ENCODE assay signal across 19 mouse cellular contexts in the genomic region with DNA sequence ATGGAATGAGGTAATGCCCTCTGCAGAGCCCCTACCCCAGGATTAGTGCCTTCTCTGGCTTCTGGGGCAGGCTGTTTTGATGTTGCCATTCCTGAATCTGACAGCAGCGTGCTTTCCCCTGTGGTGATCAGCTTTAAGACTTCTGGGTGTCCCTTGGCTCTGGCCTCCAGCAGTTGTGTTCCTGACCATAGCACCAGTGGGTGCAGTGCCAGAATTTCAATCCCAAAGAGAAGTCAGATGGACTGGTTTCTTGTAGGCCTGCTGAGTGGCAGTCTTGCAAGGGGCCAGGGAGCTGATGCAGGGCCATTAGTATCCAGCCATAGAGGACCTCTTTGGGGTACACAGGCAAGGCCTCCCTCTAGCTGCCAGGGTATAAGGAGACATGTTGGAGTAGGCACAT. TPM values are rescaled to one million over a fixed set of nuclear protein-coding genes. Genes with fewer than 3 reads are reported as not detected.
A peak's percentile ranks its signal among the peaks of the same experiment; 100 is the strongest.
DNase-seq lines count a peak whose midpoint lies in the region; ATAC-seq and TF ChIP-seq lines count a peak whose summit lies in the region.
"Had no signal": no experiment of that assay in that cellular context is flagged by ENCODE, and none has a peak within 500 bp of the region (broad histone marks: within the 10 kb centered on the region; RNA-seq: fewer than 3 reads in every experiment).

No protein-coding gene starts in this region.

- TF ChIP-seq EP300 in heart, postnatal 0 days (IDR thresholded peaks at IDR 0.05; ENCODE audit: low read depth), result no peak

- H3K27ac ChIP-seq in gastrocnemius, adult 2 months, result peak overlapping the region; percentile 86
- no peak overlapping the region for H3K27ac ChIP-seq in heart, postnatal 0 days (ENCODE audit: low read depth)
- 0 out of 2 replicates have a peak overlapping the region, but pooled peaks have one; percentile 1 for H3K27ac ChIP-seq in midbrain, embryonic 10.5 days (replicated peaks)
- no peak overlapping the region for H3K27ac ChIP-seq in midbrain, embryonic 16.5 days (ENCODE audit: low read length)
- H3K27ac ChIP-seq: hindbrain, embryonic 15.5 days; liver, embryonic 14.5 days; midbrain, embryonic 15.5 days had no signal

- H3K4me2 ChIP-seq in heart, postnatal 0 days (ENCODE audit: low read depth, low read length), result no peak overlapping the region
- H3K4me2 ChIP-seq in midbrain, embryonic 16.5 days (ENCODE audit: low read length), result no peak overlapping the region
- H3K4me2 ChIP-seq: hindbrain, embryonic 15.5 days; midbrain, embryonic 15.5 days had no signal

- H3K27me3 ChIP-seq in heart, postnatal 0 days (ENCODE audit: control insufficient read depth, insufficient read depth, low read length), result no peaks in the 10 kb centered on the region
- H3K27me3 ChIP-seq in midbrain, embryonic 10.5 days (ENCODE audit: low read depth, poor library complexity, severe bottlenecking), result peaks cover 19% of the 10 kb centered on the region
- no peaks in the 10 kb centered on the region for H3K27me3 ChIP-seq in midbrain, embryonic 16.5 days (ENCODE audit: control insufficient read depth, insufficient read depth, low read depth, low read length)
- H3K27me3 ChIP-seq: hindbrain, embryonic 15.5 days; midbrain, embryonic 15.5 days had no signal

- no peak for TF ChIP-seq CTCF in gastrocnemius, adult 2 months (IDR thresholded peaks at IDR 0.05)
- TF ChIP-seq CTCF in heart, postnatal 0 days (IDR thresholded peaks at IDR 0.05; ENCODE audit: low read depth), result no peak

- no peak for ATAC-seq in heart, postnatal 0 days (ENCODE audit: insufficient read depth, low read depth)
- ATAC-seq in midbrain, embryonic 16.5 days, result no peak
- ATAC-seq: forebrain, embryonic 16.5 days; midbrain, embryonic 15.5 days had no signal

- no peak overlapping the region for H3K4me3 ChIP-seq in gastrocnemius, adult 2 months
- no peak overlapping the region for H3K4me3 ChIP-seq in heart, postnatal 0 days (ENCODE audit: low read depth, low read length)
- no peak overlapping the region for H3K4me3 ChIP-seq in midbrain, embryonic 10.5 days
- no peak overlapping the region for H3K4me3 ChIP-seq in midbrain, embryonic 16.5 days (ENCODE audit: low read depth, low read length)
- H3K4me3 ChIP-seq: hindbrain, embryonic 15.5 days; midbrain, embryonic 15.5 days had no signal

- intact Hi-C loops in gastrocnemius, adult 2 months (cut with DNase I), result no loop called here

- H3K9ac ChIP-seq in heart, postnatal 0 days (replicated peaks; ENCODE audit: low read depth, low read length), result no peak overlapping the region
- H3K9ac ChIP-seq in midbrain, embryonic 16.5 days (ENCODE audit: low read depth, low read length), result no peak overlapping the region
- H3K9ac ChIP-seq: hindbrain, embryonic 15.5 days; liver, embryonic 14.5 days; midbrain, embryonic 15.5 days had no signal

- no peaks in the 10 kb centered on the region for H3K9me3 ChIP-seq in heart, postnatal 0 days (replicated peaks; ENCODE audit: control insufficient read depth, low read length)
- H3K9me3 ChIP-seq in midbrain, embryonic 10.5 days (replicated peaks), result no peaks in the 10 kb centered on the region
- H3K9me3 ChIP-seq in midbrain, embryonic 16.5 days (replicated peaks; ENCODE audit: control insufficient read depth, low read length, poor library complexity, severe bottlenecking), result no peaks in the 10 kb centered on the region
- H3K9me3 ChIP-seq: hindbrain, embryonic 15.5 days; midbrain, embryonic 15.5 days had no signal

- 48% methylated on average over 1 of the region's 1 CpGs for WGBS in heart, postnatal 0 days
- WGBS in midbrain, embryonic 10.5 days, result 73% methylated on average over 1 of the region's 1 CpGs
- WGBS in midbrain, embryonic 16.5 days, result 50% methylated on average over 1 of the region's 1 CpGs

- H3K36me3 ChIP-seq in heart, postnatal 0 days (replicated peaks; ENCODE audit: control insufficient read depth, insufficient read depth, low read length), result no peaks in the 10 kb centered on the region
- H3K36me3 ChIP-seq in midbrain, embryonic 10.5 days, result no peaks in the 10 kb centered on the region
- H3K36me3 ChIP-seq in midbrain, embryonic 16.5 days (ENCODE audit: control insufficient read depth, insufficient read depth, low read length), result no peaks in the 10 kb centered on the region
- H3K36me3 ChIP-seq: hindbrain, embryonic 15.5 days; midbrain, embryonic 15.5 days had no signal

- H3K4me1 ChIP-seq in heart, postnatal 0 days (ENCODE audit: control insufficient read depth, insufficient read depth), result peaks cover 70% of the 10 kb centered on the region
- peaks cover 71% of the 10 kb centered on the region for H3K4me1 ChIP-seq in midbrain, embryonic 10.5 days
- H3K4me1 ChIP-seq in midbrain, embryonic 16.5 days (ENCODE audit: control insufficient read depth, insufficient read depth, low read length), result peaks cover 11% of the 10 kb centered on the region; the same call in 1 of the 2 replicates

- DNase-seq in gastrocnemius, adult 2 months, result peak; percentile 27
- DNase-seq in gastrocnemius, adult 18-20 months (ENCODE audit: low spot score), result no peak
- peak; percentile 5 for DNase-seq in heart, postnatal 0 days (ENCODE audit: low spot score)
- DNase-seq in heart, adult 18-20 months, result no peak
- no peak for DNase-seq in midbrain, embryonic 10.5 days (ENCODE audit: low spot score)
- no peak for DNase-seq in cerebellum, adult 11 months
- no peak for DNase-seq in adrenal gland, adult 8-10 months
- DNase-seq: cerebellum, adult 11-12 months; cerebellum, postnatal 36 days; kidney, adult 18-20 months; layer of hippocampus, adult 9-11 months; retina, postnatal 1 day; right cerebral cortex, postnatal 4 days; thymus, postnatal 4 days had no signal

RNA-seq across cellular contexts. Expression of a gene that starts 10.8 kb away (rescaled TPM):
- 100 to 1,000 TPM; 118 to 120 TPM for total RNA-seq in gastrocnemius, adult 2 months (2021)
- total RNA-seq in gastrocnemius, adult 18-20 months (2021), result 100 to 1,000 TPM; 129 to 134 TPM
- 56.9 and 81.7 TPM in 2 replicates for total RNA-seq in heart, postnatal 0 days (2014; rRNA removed; ENCODE audit: low replicate concordance)
- polyA plus RNA-seq in heart, postnatal 0 days (2015; fragmentation: Nextera tagmentation; extraction: Ambion mirVana), result 4.9 and 5.5 TPM in 2 replicates
- 10 to 100 TPM; 51.3 to 52.4 TPM for total RNA-seq in heart, adult 18-20 months (2021)
- polyA plus RNA-seq in midbrain, embryonic 10.5 days (2016; fragmentation: Nextera tagmentation; extraction: Ambion mirVana), result 7.5 and 7.6 TPM in 2 replicates
- 2.5 and 2.8 TPM in 2 replicates for polyA plus RNA-seq in midbrain, embryonic 16.5 days (2015; fragmentation: Nextera tagmentation; extraction: Ambion mirVana)
- total RNA-seq in adrenal gland, adult 8-10 months (2022), result 10 to 100 TPM; 51.3 to 64.4 (median 56.7) TPM

Comparison
In these comparisons a context has a peak if more than half of its experiments do, and no peak if none do; other contexts are left out.
1. DNase-seq: peak in gastrocnemius, adult 2 months (single experiment) and heart, postnatal 0 days (single experiment); none in gastrocnemius, adult 18-20 months (single experiment), heart, adult 18-20 months (0 of 2), midbrain, embryonic 10.5 days (single experiment), cerebellum, adult 11 months (single experiment) and adrenal gland, adult 8-10 months (single experiment).
2. H3K27ac ChIP-seq: peak in gastrocnemius, adult 2 months (single experiment) and midbrain, embryonic 10.5 days (single experiment); none in heart, postnatal 0 days (single experiment) and midbrain, embryonic 16.5 days (single experiment).